ENCODE assay signal across 8 mouse cellular contexts in the genomic region with DNA sequence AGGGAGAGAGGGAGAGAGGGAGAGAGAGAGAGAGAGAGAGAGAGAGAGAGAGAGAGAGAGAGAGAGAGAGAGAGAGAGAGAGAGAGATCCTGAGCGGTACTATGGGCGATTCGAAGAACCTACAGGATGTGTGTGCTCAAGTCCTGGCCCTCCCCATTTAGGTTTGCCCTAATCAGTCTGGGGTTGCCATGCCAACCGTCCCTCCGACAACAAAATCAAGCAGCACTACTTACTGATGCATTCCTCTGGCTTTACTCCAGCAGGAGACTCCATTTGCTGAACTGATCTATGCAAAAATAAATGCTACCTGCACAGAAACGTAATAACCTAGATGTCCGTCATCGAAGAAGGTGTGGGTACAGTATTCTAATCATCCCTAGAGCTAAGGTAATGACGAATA. TPM values are rescaled to one million over a fixed set of nuclear protein-coding genes. Genes with fewer than 3 reads are reported as not detected.
DNase-seq lines count a peak whose midpoint lies in the region; ATAC-seq and TF ChIP-seq lines count a peak whose summit lies in the region.

No protein-coding gene starts in this region.

- H3K4me1 ChIP-seq in intestine, embryonic 15.5 days (replicated peaks): peaks cover 7% of the 10 kb centered on the region
- no peaks in the 10 kb centered on the region for H3K4me1 ChIP-seq in small intestine, adult 2 months (ENCODE audit: control insufficient read depth, insufficient read depth, insufficient read length, low read length)

- H3K9ac ChIP-seq in intestine, embryonic 15.5 days: 0 out of 2 replicates have a peak overlapping the region, but pooled peaks have one; percentile 18

- no peak for TF ChIP-seq POLR2A in small intestine, adult 2 months (IDR thresholded peaks at IDR 0.05; ENCODE audit: low read depth, low read length)

- peak overlapping the region; percentile 61 for H3K4me2 ChIP-seq in intestine, embryonic 15.5 days (replicated peaks)

- 18% methylated on average over 9 of the region's 9 CpGs for WGBS in intestine, embryonic 15.5 days
- 18% methylated on average over 9 of the region's 9 CpGs for WGBS in small intestine, adult 2 months

- ATAC-seq in intestine, embryonic 15.5 days: no peak; the same call in none of the 2 replicates
- ATAC-seq in megakaryocyte-erythroid progenitor cell, adult 5-6 weeks (replicated peaks; ENCODE audit: low FRiP score, low TSS enrichment, poor library complexity, severe bottlenecking): peak; percentile 65

- peak; percentile 13 for DNase-seq in spleen, adult 12 weeks (ENCODE audit: low spot score)
- no peak for DNase-seq in spleen, postnatal 14 days (ENCODE audit: low spot score in 2 of 2)
- DNase-seq in cerebellum, postnatal 14 days: peak; percentile 71 to 72
- peak; percentile 40 for DNase-seq in gastrocnemius, postnatal 14 days
- DNase-seq in left cerebral cortex, postnatal 10 days (ENCODE audit: extremely low spot score in 1 of 2, low spot score in 2 of 2): peak; percentile 64 to 81

- no peak for TF ChIP-seq CTCF in small intestine, adult 2 months (IDR thresholded peaks at IDR 0.05; ENCODE audit: extremely low read depth, insufficient read length, insufficient replicate concordance, low read depth, low read length)

- H3K27me3 ChIP-seq in intestine, embryonic 15.5 days (replicated peaks): no peaks in the 10 kb centered on the region
- no peaks in the 10 kb centered on the region for H3K27me3 ChIP-seq in small intestine, adult 2 months (ENCODE audit: control insufficient read depth, insufficient read depth, low read length)

- H3K36me3 ChIP-seq in intestine, embryonic 15.5 days: no peaks in the 10 kb centered on the region
- no peaks in the 10 kb centered on the region for H3K36me3 ChIP-seq in small intestine, adult 2 months (ENCODE audit: control insufficient read depth, insufficient read depth, low read length)

- no peaks in the 10 kb centered on the region for H3K9me3 ChIP-seq in intestine, embryonic 15.5 days

- H3K4me3 ChIP-seq in intestine, embryonic 15.5 days (replicated peaks): peak overlapping the region; percentile 59
- H3K4me3 ChIP-seq in small intestine, adult 2 months (ENCODE audit: low read depth, low read length): peak overlapping the region; percentile 80

- intact Hi-C loops in gastrocnemius, postnatal 14 days (cut with DNase I; ENCODE audit: low total_unique reads): no loop called here
- intact Hi-C loops in left cerebral cortex, postnatal 10 days (cut with DNase I): no loop called here

- H3K27ac ChIP-seq in intestine, embryonic 15.5 days: no peak overlapping the region
- H3K27ac ChIP-seq in small intestine, adult 2 months (ENCODE audit: insufficient read depth, low read depth, low read length): no peak overlapping the region

RNA-seq across cellular contexts. Expression of a gene that starts 20.0 kb away (rescaled TPM):
- total RNA-seq in gastrocnemius, postnatal 14 days (2021): 1 to 10 TPM; 9.1 to 9.8 TPM
- 4.0 and 5.1 TPM in 2 replicates for polyA plus RNA-seq in intestine, embryonic 15.5 days (2015; fragmentation: Nextera tagmentation; extraction: Ambion mirVana)
- 10 to 100 TPM; 88.1 to 90.1 TPM for total RNA-seq in left cerebral cortex, postnatal 10 days (2021)
- not detected in 2 replicates for total RNA-seq in megakaryocyte-erythroid progenitor cell, adult 5-6 weeks (2014; fragmentation: Nextera tagmentation)
- total RNA-seq in megakaryocyte-erythroid progenitor cell, adult 5-6 weeks (2017): not detected in 2 replicates
- 4.2 and 5.0 TPM in 2 replicates for polyA plus RNA-seq in small intestine, adult 2 months (2012; rRNA removed)

RNA-seq across cellular contexts. Expression of a gene that starts 49.1 kb away (rescaled TPM):
- 1 to 10 TPM in 1 of 2 experiments, under 1 TPM in 1; 0.84 to 1.3 TPM for total RNA-seq in gastrocnemius, postnatal 14 days (2021)
- polyA plus RNA-seq in intestine, embryonic 15.5 days (2015; fragmentation: Nextera tagmentation; extraction: Ambion mirVana): 1.6 and 1.7 TPM in 2 replicates
- 10 to 100 TPM; 42.6 to 43.4 TPM for total RNA-seq in left cerebral cortex, postnatal 10 days (2021)
- total RNA-seq in megakaryocyte-erythroid progenitor cell, adult 5-6 weeks (2014; fragmentation: Nextera tagmentation): not detected in 2 replicates
- not detected in 2 replicates for total RNA-seq in megakaryocyte-erythroid progenitor cell, adult 5-6 weeks (2017)
- 0.11 and 0.95 TPM in 2 replicates for polyA plus RNA-seq in small intestine, adult 2 months (2012; rRNA removed)

Comparison
In these comparisons a context has a peak if more than half of its experiments do, and no peak if none do; other contexts are left out.
1. DNase-seq: peak in spleen, adult 12 weeks (single experiment), cerebellum, postnatal 14 days (2 of 2), gastrocnemius, postnatal 14 days (single experiment) and left cerebral cortex, postnatal 10 days (2 of 2); none in spleen, postnatal 14 days (0 of 2).
2. RNA of a gene that starts 20.0 kb away (total RNA-seq): 88.1 to 90.1 TPM in left cerebral cortex, postnatal 10 days and 9.1 to 9.8 TPM in gastrocnemius, postnatal 14 days; not detected in megakaryocyte-erythroid progenitor cell, adult 5-6 weeks; every median in the first group is over 10 times any median in the second.
3. RNA of a gene that starts 49.1 kb away (total RNA-seq): 42.6 to 43.4 TPM in left cerebral cortex, postnatal 10 days; 0.84 to 1.3 TPM in gastrocnemius, postnatal 14 days and not detected in megakaryocyte-erythroid progenitor cell, adult 5-6 weeks; every median in the first group is over 10 times any median in the second.